Mouse (Mus musculus): ENCODE data around the gene Rps16.

- no peak for TF ChIP-seq CTCF (IDR thresholded peaks at IDR 0.05)
- TF ChIP-seq EP300 (IDR thresholded peaks at IDR 0.05) = no peak
Measured at GRCm38 (mm10) chr7:28334534-28334933, 15.9 kb upstream of the Rps16 start.

All from lung, postnatal 0 days (tissue).